Mouse (Mus musculus) left cerebral cortex, postnatal 10 days (tissue): ENCODE results near the gene Def6. TPM values are rescaled to one million over a fixed set of nuclear protein-coding genes. Genes with fewer than 3 reads are reported as not detected.
"Not testable (repeated sequence)": the region's sequence is repeated elsewhere in the genome, so short reads cannot be mapped to it uniquely, and the experiment has no call there.

ENCODE experiments used
- DNase-seq, 2 experiments: peaks; one replicate each; pipeline ENCODE4 v3.0.0; 2021 to 2022; ENCODE audit warnings: low spot score in 2 of 2, mixed read lengths in 1 of 2; ENCODE audit errors: extremely low spot score in 1 of 2
- intact Hi-C: fragments of 180-260 bp; cut with DNase I; formaldehyde crosslinking; loops from one replicate; pipeline ENCODE4 v1.15.1; 2025
- total RNA-seq, 2 experiments: library from RNA; stranded (reverse); gene quantifications; 2 replicates each; pipeline ENCODE4 v1.2.3; 2021

The Def6 gene
- total RNA-seq, 2 experiments from 2014 or later: 4.9 to 5.4 TPM

- intact Hi-C loops: no loop called here
- peak in 1 of 2 experiments; percentile 70 for DNase-seq
Observed at GRCm38 (mm10) chr17:28204052-28204720, 3.4 kb upstream of the Def6 start.

GRCm38 (mm10) chr17:28205443-28205842, 2.1 kb upstream of the Def6 start:
- no peak for DNase-seq
- intact Hi-C loops: no loop called here

GRCm38 (mm10) chr17:28207092-28207491, 486 bp upstream of the Def6 start:
- intact Hi-C loops: no loop called here
- no peak for DNase-seq

GRCm38 (mm10) chr17:28208314-28208612, 685 bp downstream of the Def6 start:
- no peak for DNase-seq
- intact Hi-C loops: no loop called here

GRCm38 (mm10) chr17:28209457-28210110, 2.0 kb downstream of the Def6 start:
- no peak for DNase-seq
- intact Hi-C loops: no loop called here

GRCm38 (mm10) chr17:28211921-28212341, 4.4 kb downstream of the Def6 start:
- intact Hi-C loops: no loop called here

GRCm38 (mm10) chr17:28212391-28212790, 4.8 kb downstream of the Def6 start:
- DNase-seq: no peak
- intact Hi-C loops: no loop called here

More at GRCm38 (mm10) chr17:28211921-28212341, 4.4 kb downstream of the Def6 start:
- no peak for DNase-seq

GRCm38 (mm10) chr17:28213236-28213635, 5.7 kb downstream of the Def6 start:
- intact Hi-C loops: no loop called here
- DNase-seq: no peak

GRCm38 (mm10) chr17:28216791-28217190, 9.2 kb downstream of the Def6 start:
- DNase-seq: no peak
- intact Hi-C loops: no loop called here

- peak in 1 of 2 experiments; percentile 79 for DNase-seq
- intact Hi-C loops: no loop called here
Observed at GRCm38 (mm10) chr17:28217721-28218649, 10.4 kb downstream of the Def6 start.

- not testable (repeated sequence) for DNase-seq
- intact Hi-C loops: loop anchor here (10.0 kb wide), 1 partner anchor 302 kb away; no protein-coding TSS in a partner anchor
Observed at GRCm38 (mm10) chr17:28222463-28222862, 14.9 kb downstream of the Def6 start.

GRCm38 (mm10) chr17:28223561-28224391, 16.2 kb downstream of the Def6 start:
- intact Hi-C loops: loop anchor here (10.0 kb wide), 1 partner anchor 301 kb away; no protein-coding TSS in a partner anchor
- DNase-seq: peak; percentile 75 to 94

- no peak for DNase-seq
- intact Hi-C loops: loop anchor here (10.0 kb wide), 1 partner anchor 300 kb away; no protein-coding TSS in a partner anchor
Observed at GRCm38 (mm10) chr17:28224615-28225014, 17.0 kb downstream of the Def6 start.

- peak; percentile 88 to 96 for DNase-seq
- intact Hi-C loops: loop anchor here (10.0 kb wide), 1 partner anchor 299 kb away; no protein-coding TSS in a partner anchor
Observed at GRCm38 (mm10) chr17:28226014-28226413, 18.4 kb downstream of the Def6 start.

GRCm38 (mm10) chr17:28230486-28230885, 22.9 kb downstream of the Def6 start:
- intact Hi-C loops: loop anchor here (5.0 kb wide), 1 partner anchor 62 kb away; no protein-coding TSS in a partner anchor
- DNase-seq: no peak

GRCm38 (mm10) chr17:28231026-28231736, 23.6 kb downstream of the Def6 start:
- intact Hi-C loops: loop anchor here (5.0 kb wide), 1 partner anchor 61 kb away; no protein-coding TSS in a partner anchor
- DNase-seq: no peak

- intact Hi-C loops: loop anchor here (2.0 to 5.0 kb wide), 2 partner anchors 60 to 76 kb away; no protein-coding TSS in a partner anchor
- peak; percentile 95 to 99 for DNase-seq
Observed at GRCm38 (mm10) chr17:28232475-28233060, 25.0 kb downstream of the Def6 start, which contains the start of gene Ppard. TSS of gene Ppard (plus strand) at chr17:28232700.
